Mouse (Mus musculus): Measurements from ENCODE around the gene Zbtb40. TPM values are rescaled to one million over a fixed set of nuclear protein-coding genes. Genes with fewer than 3 reads are reported as not detected.
A peak's percentile ranks its signal among the peaks of the same experiment; 100 is the strongest.

Gene Zbtb40
- polyA plus RNA-seq, 1 experiment from 2014 or later, result 6.6 TPM

DNA sequence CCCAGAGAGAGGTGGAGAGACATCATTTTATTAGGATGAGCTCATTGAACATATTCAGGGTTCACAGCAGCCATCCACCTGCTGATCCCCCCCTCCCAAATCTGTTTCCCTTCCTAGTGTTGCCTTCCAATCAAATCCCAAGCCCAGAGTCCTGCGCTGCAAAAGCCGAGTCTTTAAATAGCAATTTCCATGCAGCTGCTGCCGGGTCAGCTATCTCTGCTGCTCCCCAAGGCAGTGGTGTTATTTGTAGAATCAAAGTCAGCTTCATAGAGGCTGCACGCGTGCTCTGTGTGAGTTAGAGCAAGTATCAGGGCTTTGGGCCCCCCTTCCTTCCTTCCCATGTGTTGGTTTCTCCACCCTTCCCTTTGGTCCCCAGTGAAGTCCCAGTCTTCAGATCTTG is 5.2 kb upstream of the Zbtb40 start:
- H3K9ac ChIP-seq, result no peak overlapping the region
- peaks cover 62% of the 10 kb centered on the region for H3K27me3 ChIP-seq
- H3K27ac ChIP-seq, result no peak overlapping the region
- no peak overlapping the region for H3K4me3 ChIP-seq (replicated peaks)
- WGBS, result 76% methylated on average over 5 of the region's 5 CpGs
- no peaks in the 10 kb centered on the region for H3K4me1 ChIP-seq
- no peak overlapping the region for H3K4me2 ChIP-seq
- no peaks in the 10 kb centered on the region for H3K36me3 ChIP-seq (replicated peaks)
- no peaks in the 10 kb centered on the region for H3K9me3 ChIP-seq
- ATAC-seq (ENCODE audit: low FRiP score), result no peak

DNA sequence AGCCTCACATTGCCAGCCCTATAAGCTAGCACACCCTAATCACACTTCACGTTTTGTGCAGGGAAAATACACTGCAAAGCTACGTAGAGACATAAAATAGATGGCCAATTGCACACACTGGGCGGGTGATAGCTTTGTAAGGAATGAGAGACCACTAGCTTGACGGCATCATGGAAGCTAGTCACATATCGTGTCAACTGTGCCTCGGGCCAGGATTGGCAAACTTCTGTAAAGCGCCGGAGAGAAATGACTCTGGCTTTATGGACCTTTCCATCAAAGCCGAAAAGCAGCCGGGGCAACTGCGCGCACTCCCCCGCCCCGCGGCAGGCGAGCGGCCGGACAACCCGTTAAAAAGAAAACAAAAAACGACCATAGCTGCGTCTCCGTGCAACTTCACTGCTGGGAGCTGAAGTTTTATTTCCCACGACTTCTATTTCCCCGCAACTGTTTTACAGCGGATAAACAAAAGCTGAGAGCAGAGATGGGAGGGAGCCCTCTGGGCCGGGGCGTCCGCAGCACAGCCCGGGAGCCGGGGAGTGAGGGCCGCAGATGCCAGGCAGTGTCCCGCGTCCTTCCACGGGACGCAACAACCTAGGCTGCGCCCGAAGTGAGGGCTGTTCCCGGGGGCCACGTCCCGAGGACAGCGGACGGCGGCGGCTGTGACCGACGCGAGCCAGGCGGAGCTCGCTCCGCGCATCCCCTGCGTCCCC is 606 bp downstream of the Zbtb40 start:
- ATAC-seq (ENCODE audit: low FRiP score), result peak; percentile 83
- Histone ChIP-seq H3K9me3 (no peaks in the 10 kb centered on the region), H3K9ac (peak overlapping the region; percentile 75), H3K27me3 (peaks cover 40% of the 10 kb centered on the region), H3K4me2 (peak overlapping the region; percentile 77), H3K27ac (peak overlapping the region; percentile 85), H3K4me1 (peaks cover 23% of the 10 kb centered on the region), H3K36me3 (replicated peaks) (no peaks in the 10 kb centered on the region), H3K4me3 (replicated peaks) (peak overlapping the region; percentile 85)
- WGBS, result under 1% methylated on average over 51 of the region's 52 CpGs

DNA sequence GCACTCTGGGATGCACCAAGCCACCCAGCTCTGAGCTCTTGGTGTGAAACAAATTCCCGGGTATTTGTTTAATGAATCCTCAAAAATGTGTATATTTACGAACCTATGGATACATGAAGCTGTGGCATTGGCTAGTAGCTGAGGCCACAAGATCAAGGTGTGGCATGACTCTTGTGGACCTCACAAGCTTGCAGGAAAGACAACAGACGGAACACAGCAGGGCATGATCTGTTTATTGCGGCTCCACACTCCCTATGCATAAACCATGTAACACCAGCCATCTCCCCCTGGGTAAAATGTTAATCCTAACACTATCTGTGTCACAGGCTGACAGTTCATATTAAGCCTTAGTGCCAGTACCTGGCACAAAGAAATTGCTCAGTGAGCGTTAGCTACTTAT is 2.5 kb downstream of the Zbtb40 start:
- no peak for ATAC-seq (ENCODE audit: low FRiP score)
- H3K4me3 ChIP-seq (replicated peaks), result no peak overlapping the region
- 92% methylated on average over 5 of the region's 5 CpGs for WGBS
- H3K27ac ChIP-seq, result no peak overlapping the region
- H3K4me1 ChIP-seq, result peaks cover 37% of the 10 kb centered on the region
- H3K27me3 ChIP-seq, result peaks cover 21% of the 10 kb centered on the region
- no peaks in the 10 kb centered on the region for H3K36me3 ChIP-seq (replicated peaks)
- no peak overlapping the region for H3K4me2 ChIP-seq
- H3K9me3 ChIP-seq, result no peaks in the 10 kb centered on the region
- no peak overlapping the region for H3K9ac ChIP-seq

DNA sequence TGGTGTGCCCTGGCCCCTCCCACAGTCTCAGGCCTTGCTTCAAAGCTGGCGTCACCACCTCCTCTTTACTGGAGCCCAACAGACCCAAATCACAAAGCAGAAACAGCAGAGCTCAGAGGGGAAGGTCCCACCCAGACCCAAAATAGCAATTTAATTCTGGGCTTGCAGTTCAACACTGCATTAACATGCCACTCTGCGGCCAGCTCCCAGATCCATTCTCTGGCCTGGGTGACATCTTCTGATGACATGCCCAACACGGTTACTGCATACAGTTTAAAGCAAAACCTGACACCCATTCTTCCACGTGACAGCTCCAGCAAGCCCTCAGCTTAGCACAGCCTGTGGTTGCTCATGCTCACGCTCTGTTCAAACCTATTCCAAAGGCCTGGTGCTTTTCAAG is 4.1 kb downstream of the Zbtb40 start:
- no peak overlapping the region for H3K4me2 ChIP-seq
- peaks cover 8% of the 10 kb centered on the region for H3K27me3 ChIP-seq
- H3K27ac ChIP-seq, result no peak overlapping the region
- 35% methylated on average over 5 of the region's 5 CpGs for WGBS
- peaks cover 38% of the 10 kb centered on the region for H3K4me1 ChIP-seq
- H3K9me3 ChIP-seq, result no peaks in the 10 kb centered on the region
- no peak overlapping the region for H3K9ac ChIP-seq
- no peak overlapping the region for H3K4me3 ChIP-seq (replicated peaks)
- no peaks in the 10 kb centered on the region for H3K36me3 ChIP-seq (replicated peaks)
- ATAC-seq (ENCODE audit: low FRiP score), result no peak

DNA sequence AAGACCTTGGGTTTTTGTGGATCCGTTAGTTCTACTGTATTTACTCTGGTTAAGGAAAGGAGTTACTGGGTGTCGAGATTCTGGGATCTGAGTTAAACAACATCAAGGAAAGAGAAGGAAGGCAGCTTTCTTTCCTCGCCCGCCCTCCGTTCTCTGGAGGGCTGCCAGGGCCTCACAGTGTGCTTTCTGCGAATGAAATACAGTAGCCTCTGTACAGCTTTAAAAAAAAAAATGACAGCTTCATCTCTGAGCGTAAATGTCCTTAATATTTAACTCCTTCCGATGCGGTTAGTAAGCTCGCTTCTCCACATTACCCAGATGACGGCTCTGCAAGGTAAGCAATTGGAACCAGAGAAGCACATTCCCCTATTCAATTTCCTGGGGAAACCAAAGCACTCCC is 4.8 kb downstream of the Zbtb40 start:
- Histone ChIP-seq H3K36me3 (replicated peaks) (no peaks in the 10 kb centered on the region), H3K9ac (no peak overlapping the region), H3K4me3 (replicated peaks) (no peak overlapping the region), H3K4me2 (no peak overlapping the region), H3K4me1 (peaks cover 38% of the 10 kb centered on the region), H3K27ac (no peak overlapping the region), H3K9me3 (no peaks in the 10 kb centered on the region), H3K27me3 (peaks cover 7% of the 10 kb centered on the region; the same call in 1 of the 2 replicates)
- no peak for ATAC-seq (ENCODE audit: low FRiP score)
- WGBS, result 53% methylated on average over 11 of the region's 11 CpGs

DNA sequence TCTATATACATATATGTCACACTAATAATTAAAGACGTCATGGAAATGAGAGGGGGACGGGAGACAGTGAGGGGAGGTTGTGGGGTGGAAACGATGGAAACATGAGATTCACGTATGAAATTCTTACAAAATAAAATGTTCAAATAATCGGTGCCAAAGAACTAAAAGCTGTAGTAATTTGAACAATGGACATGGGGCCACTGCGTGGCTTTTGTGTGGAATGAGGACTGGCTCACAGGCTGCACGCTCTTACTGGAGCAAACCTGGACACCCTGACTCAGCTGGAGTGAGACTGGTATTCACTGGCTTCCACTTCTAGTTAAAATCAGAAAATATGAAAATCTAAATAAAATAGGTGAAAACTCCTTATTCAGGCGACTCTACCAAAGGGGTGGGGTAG is 6.6 kb downstream of the Zbtb40 start:
- Histone ChIP-seq H3K4me2 (no peak overlapping the region), H3K4me1 (peaks cover 44% of the 10 kb centered on the region), H3K27me3 (peaks cover 7% of the 10 kb centered on the region; the same call in 1 of the 2 replicates), H3K4me3 (replicated peaks) (no peak overlapping the region), H3K36me3 (replicated peaks) (no peaks in the 10 kb centered on the region), H3K9me3 (no peaks in the 10 kb centered on the region), H3K9ac (no peak overlapping the region), H3K27ac (no peak overlapping the region)
- ATAC-seq (ENCODE audit: low FRiP score), result no peak
- 92% methylated on average over 8 of the region's 8 CpGs for WGBS

DNA sequence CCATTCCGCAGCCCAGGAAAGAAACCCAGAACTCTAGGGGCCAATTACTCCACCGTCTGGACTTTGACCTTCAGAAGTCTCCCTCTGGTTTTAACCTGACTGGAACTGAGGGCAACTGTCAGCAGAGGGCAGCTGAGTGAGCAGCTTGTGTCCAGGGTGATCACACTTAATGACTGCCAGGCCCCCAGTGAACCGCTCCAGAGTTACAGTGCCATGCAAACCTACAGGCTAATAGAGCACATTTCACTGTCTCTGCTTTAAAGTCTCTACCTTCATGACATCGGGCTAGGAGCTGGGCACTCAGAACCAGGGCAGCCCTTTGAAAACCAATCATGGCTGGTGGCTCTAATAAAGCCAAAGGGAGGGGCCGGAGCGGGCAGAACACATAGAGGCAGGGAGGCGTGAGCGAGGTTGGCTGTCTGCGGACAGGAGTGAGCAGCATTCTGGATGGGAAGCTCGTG is 7.4 kb downstream of the Zbtb40 start:
- ATAC-seq (ENCODE audit: low FRiP score), result no peak

DNA sequence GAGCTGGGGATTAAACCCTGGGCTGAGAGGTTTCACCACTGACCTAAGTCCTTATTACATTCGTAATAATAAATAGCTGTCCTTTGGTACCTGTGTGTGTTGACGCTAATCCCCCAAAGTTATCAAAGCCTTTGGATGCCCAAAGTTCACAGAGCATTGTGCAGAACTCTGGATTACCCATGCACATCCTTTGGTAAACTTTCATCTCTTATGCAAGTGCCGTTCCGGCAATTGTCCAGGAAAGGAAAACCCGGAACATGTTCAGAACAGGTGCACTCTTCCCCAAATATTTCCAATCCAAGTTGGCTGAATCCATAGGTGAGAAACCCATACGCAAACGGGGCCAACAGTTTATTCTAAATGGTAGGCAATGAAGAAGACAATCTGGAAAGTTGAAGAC is 9.2 kb downstream of the Zbtb40 start:
- Histone ChIP-seq H3K36me3 (replicated peaks) (no peaks in the 10 kb centered on the region), H3K27ac (no peak overlapping the region), H3K4me3 (replicated peaks) (no peak overlapping the region), H3K9me3 (no peaks in the 10 kb centered on the region), H3K4me2 (no peak overlapping the region), H3K27me3 (peaks cover 3% of the 10 kb centered on the region; the same call in 1 of the 2 replicates), H3K4me1 (peaks cover 41% of the 10 kb centered on the region), H3K9ac (no peak overlapping the region)
- WGBS, result 94% methylated on average over 7 of the region's 7 CpGs
- no peak for ATAC-seq (ENCODE audit: low FRiP score)

More for the DNA sequence above, 7.4 kb downstream of the Zbtb40 start:
- Histone ChIP-seq H3K9ac (no peak overlapping the region), H3K27ac (no peak overlapping the region), H3K9me3 (no peaks in the 10 kb centered on the region), H3K4me3 (replicated peaks) (no peak overlapping the region), H3K4me2 (no peak overlapping the region), H3K27me3 (peaks cover 7% of the 10 kb centered on the region; the same call in 1 of the 2 replicates), H3K4me1 (peaks cover 44% of the 10 kb centered on the region), H3K36me3 (replicated peaks) (no peaks in the 10 kb centered on the region)
- WGBS, result 71% methylated on average over 10 of the region's 10 CpGs

DNA sequence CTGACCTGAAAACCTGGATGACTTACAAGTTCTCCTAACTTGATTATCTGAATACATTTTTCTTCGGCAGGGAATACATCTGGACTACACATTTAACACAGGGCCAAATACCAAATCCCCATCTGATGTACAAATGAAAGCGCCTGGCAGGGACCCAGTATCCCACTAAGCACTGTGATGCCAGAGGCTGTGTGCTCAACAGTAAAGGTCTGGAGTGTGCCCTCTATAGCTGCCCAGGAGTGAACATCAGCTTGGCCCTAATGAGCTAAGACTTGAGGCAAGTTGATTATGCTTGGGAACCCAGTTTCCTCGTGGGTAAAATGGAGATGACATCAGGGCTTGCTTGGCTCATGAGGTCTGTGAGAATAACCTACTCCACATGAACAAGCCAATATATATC is 10.1 kb downstream of the Zbtb40 start:
- Histone ChIP-seq H3K27me3 (peaks cover 3% of the 10 kb centered on the region; the same call in 1 of the 2 replicates), H3K36me3 (replicated peaks) (no peaks in the 10 kb centered on the region), H3K27ac (no peak overlapping the region), H3K4me1 (peaks cover 34% of the 10 kb centered on the region), H3K4me3 (replicated peaks) (no peak overlapping the region), H3K9me3 (no peaks in the 10 kb centered on the region), H3K4me2 (no peak overlapping the region), H3K9ac (no peak overlapping the region)
- WGBS, result 71% methylated on average over 3 of the region's 3 CpGs
- ATAC-seq (ENCODE audit: low FRiP score), result no peak

DNA sequence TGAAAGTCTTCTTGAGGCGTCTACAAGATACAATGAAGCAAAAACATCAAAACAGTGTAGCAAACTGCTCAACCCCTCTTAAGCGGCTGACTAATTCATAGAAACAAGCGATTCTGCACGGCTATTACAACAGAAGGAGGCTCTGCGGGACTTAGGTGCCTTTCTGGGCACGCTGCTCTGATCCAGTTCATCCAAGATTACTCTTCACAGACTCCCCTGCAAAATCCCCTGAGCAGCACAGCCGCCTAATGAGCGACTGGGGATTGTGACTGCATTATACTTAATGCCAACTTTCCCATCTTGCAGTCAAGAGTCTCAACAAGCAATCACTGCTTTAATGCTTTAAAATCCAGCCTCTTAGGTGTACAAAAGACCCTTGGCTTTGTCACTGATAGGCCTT is 10.5 kb downstream of the Zbtb40 start:
- Histone ChIP-seq H3K9ac (no peak overlapping the region), H3K4me2 (no peak overlapping the region), H3K36me3 (replicated peaks) (no peaks in the 10 kb centered on the region), H3K27ac (no peak overlapping the region), H3K27me3 (peaks cover 3% of the 10 kb centered on the region; the same call in 1 of the 2 replicates), H3K4me1 (peaks cover 33% of the 10 kb centered on the region), H3K9me3 (no peaks in the 10 kb centered on the region), H3K4me3 (replicated peaks) (no peak overlapping the region)
- 24% methylated on average over 8 of the region's 8 CpGs for WGBS
- ATAC-seq (ENCODE audit: low FRiP score), result no peak

DNA sequence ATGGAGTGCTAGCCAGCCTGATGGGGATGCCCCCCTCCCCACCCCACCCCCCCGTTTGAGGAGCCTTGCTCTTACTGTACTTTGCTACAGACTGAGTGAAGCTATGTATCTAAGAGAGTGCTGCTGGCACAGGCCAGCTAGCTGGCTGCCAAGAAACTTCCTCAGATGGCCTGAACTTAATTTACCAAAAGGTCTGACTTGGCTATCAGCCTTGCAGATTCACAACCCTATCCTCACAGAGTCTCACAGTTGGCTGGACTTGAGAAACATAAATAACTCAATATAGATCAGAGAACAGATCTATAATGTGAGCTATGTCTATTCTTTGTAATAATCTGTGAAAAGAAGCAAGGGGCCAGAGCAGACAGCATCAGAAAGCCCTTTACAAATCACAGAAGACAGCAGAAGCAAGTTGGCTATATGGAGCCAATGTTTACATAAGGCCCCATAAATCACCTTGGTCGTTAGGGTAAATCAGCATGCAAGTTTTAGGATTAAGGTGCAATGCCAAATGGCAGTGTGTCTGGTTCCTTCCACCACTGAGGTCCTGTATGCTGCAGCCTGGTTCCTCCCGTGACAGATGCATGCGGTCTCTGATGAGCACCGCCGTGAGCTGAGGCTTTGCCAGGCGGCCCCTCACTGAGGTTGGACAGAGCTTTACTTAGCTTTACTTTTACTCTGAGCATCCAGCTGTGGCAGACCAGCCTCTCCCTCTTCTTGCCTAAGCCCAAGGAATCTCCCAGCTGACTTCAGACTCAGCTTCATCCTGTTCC is 15.3 kb downstream of the Zbtb40 start:
- Histone ChIP-seq H3K27ac (no peak overlapping the region), H3K4me3 (replicated peaks) (no peak overlapping the region), H3K36me3 (replicated peaks) (no peaks in the 10 kb centered on the region), H3K4me2 (no peak overlapping the region), H3K9me3 (no peaks in the 10 kb centered on the region), H3K9ac (no peak overlapping the region), H3K4me1 (peaks cover 18% of the 10 kb centered on the region), H3K27me3 (peaks cover 9% of the 10 kb centered on the region; the same call in 1 of the 2 replicates)
- 62% methylated on average over 7 of the region's 7 CpGs for WGBS
- ATAC-seq (ENCODE audit: low FRiP score), result no peak

DNA sequence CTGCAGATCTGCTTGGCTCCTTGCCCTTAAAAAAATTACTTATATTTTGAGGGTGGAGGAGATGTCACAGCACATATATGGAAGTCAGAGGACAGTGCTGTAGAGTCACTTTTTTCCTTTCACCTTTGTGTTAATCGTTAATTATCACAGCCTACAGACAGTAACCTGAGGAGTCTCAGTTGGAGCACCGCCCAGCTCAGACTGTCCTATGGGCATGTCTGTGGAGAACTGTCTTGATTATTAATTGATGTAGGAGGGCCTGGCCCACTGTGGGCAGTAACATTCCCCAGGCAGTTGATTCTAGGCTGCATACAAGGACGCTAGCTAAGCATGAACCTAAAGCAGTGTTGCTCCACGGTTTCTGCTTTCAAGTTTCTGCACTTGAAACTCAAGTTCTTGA is 16.1 kb downstream of the Zbtb40 start:
- Histone ChIP-seq H3K4me1 (peaks cover 13% of the 10 kb centered on the region; the same call in 1 of the 2 replicates), H3K9me3 (no peaks in the 10 kb centered on the region), H3K27ac (no peak overlapping the region), H3K9ac (no peak overlapping the region), H3K27me3 (peaks cover 9% of the 10 kb centered on the region; the same call in 1 of the 2 replicates), H3K4me3 (replicated peaks) (no peak overlapping the region), H3K4me2 (no peak overlapping the region), H3K36me3 (replicated peaks) (no peaks in the 10 kb centered on the region)
- no peak for ATAC-seq (ENCODE audit: low FRiP score)
- WGBS, result 83% methylated on average over 4 of the region's 4 CpGs

Measured in forebrain, embryonic 12.5 days (tissue).